Mouse (Mus musculus) thymus, adult 2 months (tissue): ENCODE data around the gene Def6.

Experiments
- CTCF ChIP-seq: fragments of 200-500 bp; IDR thresholded peaks from 2 replicates; pipeline ENCODE4 v1.5.1; 2012; ENCODE audit warnings: mild to moderate bottlenecking, control low read depth, low read length, moderate library complexity, borderline replicate concordance; ENCODE audit not compliant: control insufficient read depth, poor library complexity, insufficient read depth; ENCODE audit errors: extremely low read depth
- POLR2A ChIP-seq: fragments of 200-500 bp; IDR thresholded peaks from 2 replicates; pipeline ENCODE4 v1.6.1; 2012; ENCODE audit warnings: mild to moderate bottlenecking, low read length, control low read depth, moderate library complexity; ENCODE audit not compliant: control insufficient read depth, poor library complexity, insufficient read depth; ENCODE audit errors: extremely low read depth

DNA sequence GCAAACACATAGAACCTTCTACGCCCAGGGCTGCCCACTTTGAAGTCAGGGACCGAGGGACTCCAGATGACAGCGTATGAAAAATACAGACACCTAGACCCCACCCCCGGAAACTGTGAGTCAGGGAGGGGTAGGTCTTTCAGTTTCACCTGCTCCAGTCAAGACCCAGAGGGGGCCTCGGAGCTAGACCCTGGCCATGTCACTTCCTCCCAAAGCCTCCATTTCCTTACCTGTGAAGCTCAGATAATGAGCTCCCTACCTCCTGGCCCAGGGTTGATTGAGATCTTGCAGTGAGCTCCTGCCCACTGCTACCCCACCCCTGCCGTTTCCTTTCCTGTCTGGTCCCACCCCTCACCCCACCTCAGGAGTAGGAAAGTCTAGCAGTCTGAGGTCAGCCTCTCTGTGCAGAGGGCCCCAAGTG is 4.4 kb downstream of the Def6 start:
- no peak for TF ChIP-seq POLR2A
- TF ChIP-seq CTCF: no peak
